Mouse (Mus musculus): Measurements from ENCODE around the gene Mrpl51. TPM values are rescaled to one million over a fixed set of nuclear protein-coding genes. Genes with fewer than 3 reads are reported as not detected.

Mrpl51 gene
- polyA plus RNA-seq, 1 experiment from 2014 or later: 217 TPM

DNA sequence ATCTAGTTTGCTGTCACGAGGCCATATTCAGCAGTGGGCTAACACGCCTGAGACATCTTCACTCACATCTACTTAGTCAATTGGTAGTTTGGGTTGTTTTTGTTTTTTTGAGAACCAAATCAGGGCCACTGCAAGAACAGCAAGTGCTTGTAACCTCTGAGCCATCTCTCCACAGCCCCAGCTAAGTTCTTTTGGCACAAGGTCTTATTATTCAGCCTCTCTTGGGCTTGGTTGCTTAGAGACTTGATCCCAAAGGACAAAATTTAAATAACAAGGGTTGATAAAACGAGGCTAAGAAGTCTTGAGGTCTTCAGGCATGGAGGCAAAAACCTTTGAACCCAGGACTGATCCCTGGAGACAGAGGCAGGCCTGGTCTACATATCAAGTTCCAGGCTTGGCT lies 4.7 kb downstream of the Mrpl51 start:
- ATAC-seq (ENCODE audit: low read depth) (no peak), DNase-seq (no peak)
- 78% methylated on average over 3 of the region's 3 CpGs for whole genome bisulfite sequencing (ENCODE audit: insufficient replicate concordance)
- peaks cover 14% of the 10 kb centered on the region for H3K4me1 ChIP-seq (replicated peaks)
- no peaks in the 10 kb centered on the region for H3K9me3 ChIP-seq (replicated peaks)
- H3K27me3 ChIP-seq: no peaks in the 10 kb centered on the region
- H3K9ac ChIP-seq: no peak overlapping the region
- no peak overlapping the region for H3K4me3 ChIP-seq (replicated peaks)
- peaks cover 25% of the 10 kb centered on the region for H3K36me3 ChIP-seq
- H3K4me2 ChIP-seq: no peak overlapping the region
- H3K27ac ChIP-seq: no peak overlapping the region

DNA sequence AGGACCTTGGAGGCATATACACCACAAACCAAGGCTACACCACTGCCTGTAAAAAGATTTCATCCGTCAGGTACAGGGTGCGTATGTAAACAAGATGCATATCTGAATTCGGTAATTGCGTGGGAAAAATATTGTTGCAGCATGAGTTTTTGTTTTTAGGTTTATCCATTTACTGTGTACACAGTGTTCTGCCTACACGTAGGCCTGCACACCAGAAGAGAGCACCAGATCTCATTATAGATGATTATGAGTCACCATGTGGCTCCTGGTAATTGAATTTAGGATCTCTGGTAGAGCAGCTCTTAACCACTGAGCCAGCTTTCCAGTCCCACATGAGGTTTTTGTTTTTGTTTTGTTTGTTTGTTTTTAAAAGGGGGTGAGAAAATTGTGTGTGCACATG lies 5.6 kb downstream of the Mrpl51 start:
- peaks cover 25% of the 10 kb centered on the region for H3K36me3 ChIP-seq
- no peak overlapping the region for H3K4me2 ChIP-seq
- no peaks in the 10 kb centered on the region for H3K9me3 ChIP-seq (replicated peaks)
- H3K4me3 ChIP-seq (replicated peaks): no peak overlapping the region
- H3K27me3 ChIP-seq: no peaks in the 10 kb centered on the region
- no peak for DNase-seq
- no peak overlapping the region for H3K9ac ChIP-seq
- no peak for ATAC-seq (ENCODE audit: low read depth)
- WGBS (ENCODE audit: insufficient replicate concordance): 85% methylated on average over 5 of the region's 5 CpGs
- peaks cover 14% of the 10 kb centered on the region for H3K4me1 ChIP-seq (replicated peaks)
- no peak overlapping the region for H3K27ac ChIP-seq

DNA sequence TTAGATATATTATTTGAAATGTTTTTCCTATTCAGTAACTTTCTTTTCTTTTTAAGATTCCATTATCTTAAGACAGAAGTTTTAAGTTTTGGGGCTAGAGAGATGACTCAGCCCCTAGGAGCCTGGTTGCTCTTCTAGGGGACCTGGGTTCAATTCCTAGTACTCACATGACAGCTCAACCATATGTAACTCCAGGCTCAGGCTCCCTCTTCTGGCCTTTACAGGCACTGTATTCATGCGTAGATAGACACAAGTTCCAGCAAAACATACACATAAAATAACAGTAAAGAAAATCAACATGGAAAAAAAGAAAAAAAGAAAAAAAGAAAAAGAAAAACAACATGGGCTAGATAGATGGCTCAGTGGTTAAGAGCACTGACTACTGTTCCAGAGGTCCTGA lies 18.8 kb downstream of the Mrpl51 start:
- Histone ChIP-seq H3K27me3 (peaks cover 29% of the 10 kb centered on the region), H3K9ac (no peak overlapping the region), H3K9me3 (replicated peaks) (no peaks in the 10 kb centered on the region), H3K4me2 (no peak overlapping the region), H3K4me1 (replicated peaks) (no peaks in the 10 kb centered on the region), H3K27ac (no peak overlapping the region), H3K36me3 (no peaks in the 10 kb centered on the region), H3K4me3 (replicated peaks) (no peak overlapping the region)
- DNase-seq (no peak), ATAC-seq (ENCODE audit: low read depth) (no peak)
- 62% methylated on average over 1 of the region's 1 CpGs for WGBS (ENCODE audit: insufficient replicate concordance)

DNA sequence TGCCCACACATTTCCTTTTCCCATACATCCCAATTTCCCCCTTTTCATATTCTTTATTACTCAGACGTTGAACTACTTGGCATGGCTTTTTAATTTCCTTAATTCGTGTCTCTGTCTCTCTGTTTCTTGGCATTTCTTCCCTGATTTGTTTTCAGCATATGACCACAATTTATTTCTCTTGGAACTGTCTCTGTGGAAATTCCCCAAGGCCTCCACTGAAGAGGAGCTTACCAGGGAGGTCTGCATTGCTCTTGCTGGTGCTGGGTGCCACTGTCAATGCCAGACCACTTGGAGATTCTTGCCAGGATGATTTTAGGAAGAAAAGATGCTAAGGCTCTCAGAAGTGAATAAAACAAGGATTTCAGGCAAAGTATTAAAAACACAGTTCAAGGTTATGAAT lies 21.0 kb downstream of the Mrpl51 start:
- Histone ChIP-seq H3K4me3 (replicated peaks) (no peak overlapping the region), H3K9ac (no peak overlapping the region), H3K4me2 (no peak overlapping the region), H3K27me3 (peaks cover 29% of the 10 kb centered on the region), H3K27ac (no peak overlapping the region), H3K9me3 (replicated peaks) (no peaks in the 10 kb centered on the region), H3K4me1 (replicated peaks) (peaks cover 16% of the 10 kb centered on the region), H3K36me3 (no peaks in the 10 kb centered on the region)
- 37% methylated on average over 2 of the region's 2 CpGs for WGBS (ENCODE audit: insufficient replicate concordance)
- DNase-seq (no peak), ATAC-seq (ENCODE audit: low read depth) (no peak)

DNA sequence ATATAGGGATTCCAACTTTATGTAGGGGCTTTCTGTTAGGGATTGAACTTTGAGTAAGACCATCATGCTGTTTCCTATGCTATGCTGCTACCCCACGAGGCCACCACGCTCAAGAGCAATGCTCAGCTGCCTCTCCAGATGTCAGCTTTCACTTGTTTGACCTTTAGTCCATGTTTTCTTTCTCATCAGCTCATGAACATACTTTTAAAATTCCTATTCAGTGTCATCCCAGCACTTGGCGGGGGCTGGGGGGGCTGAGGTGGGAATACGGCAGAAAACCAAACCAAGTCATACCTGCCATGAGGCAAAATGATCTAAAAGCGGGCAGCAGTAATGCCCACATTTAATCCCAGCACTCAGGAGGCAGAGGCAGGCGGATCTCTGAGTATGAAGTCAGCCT lies 21.5 kb downstream of the Mrpl51 start:
- 53% methylated on average over 6 of the region's 6 CpGs for WGBS (ENCODE audit: insufficient replicate concordance)
- no peaks in the 10 kb centered on the region for H3K36me3 ChIP-seq
- H3K9ac ChIP-seq: no peak overlapping the region
- H3K27me3 ChIP-seq: peaks cover 29% of the 10 kb centered on the region
- no peak overlapping the region for H3K27ac ChIP-seq
- no peak overlapping the region for H3K4me3 ChIP-seq (replicated peaks)
- no peak for DNase-seq
- no peak for ATAC-seq (ENCODE audit: low read depth)
- no peaks in the 10 kb centered on the region for H3K9me3 ChIP-seq (replicated peaks)
- no peak overlapping the region for H3K4me2 ChIP-seq
- H3K4me1 ChIP-seq (replicated peaks): peaks cover 16% of the 10 kb centered on the region

DNA sequence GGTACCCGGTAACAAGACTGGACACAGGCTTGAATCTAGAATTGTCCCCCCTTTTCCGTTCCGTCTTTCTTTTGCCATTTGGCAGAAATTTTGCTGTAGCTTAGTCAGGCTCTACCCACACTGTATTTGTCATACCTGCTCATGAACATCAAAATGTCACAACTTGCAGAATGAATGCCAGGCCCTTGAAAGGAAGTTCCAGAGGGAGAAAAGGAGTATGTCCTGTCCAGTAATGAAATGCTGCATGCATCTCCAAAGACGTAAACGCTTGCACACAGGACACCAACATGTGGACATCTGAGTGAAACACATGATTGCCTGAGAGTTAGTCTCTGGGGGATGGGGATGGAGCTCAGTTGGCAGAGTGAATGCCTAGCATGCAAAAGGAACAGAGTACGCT lies 22.1 kb downstream of the Mrpl51 start:
- peaks cover 16% of the 10 kb centered on the region for H3K4me1 ChIP-seq (replicated peaks)
- 71% methylated on average over 6 of the region's 6 CpGs for WGBS (ENCODE audit: insufficient replicate concordance)
- H3K36me3 ChIP-seq: no peaks in the 10 kb centered on the region
- no peak overlapping the region for H3K4me3 ChIP-seq (replicated peaks)
- no peak overlapping the region for H3K9ac ChIP-seq
- no peak overlapping the region for H3K27ac ChIP-seq
- DNase-seq (no peak), ATAC-seq (ENCODE audit: low read depth) (no peak)
- no peak overlapping the region for H3K4me2 ChIP-seq
- H3K9me3 ChIP-seq (replicated peaks): no peaks in the 10 kb centered on the region
- H3K27me3 ChIP-seq: peaks cover 29% of the 10 kb centered on the region

GRCm38 (mm10) chr6:125215148-125215954 lies 23.8 kb downstream of the Mrpl51 start, which contains the start of gene Vamp1:
TSS of gene Vamp1 (plus strand) at chr6:125215551.
- H3K36me3 ChIP-seq: no peaks in the 10 kb centered on the region
- H3K4me3 ChIP-seq (replicated peaks): peak within 1 kb of the TSS; percentile 79
- H3K9me3 ChIP-seq (replicated peaks): no peaks in the 10 kb centered on the region
- peaks cover 25% of the 10 kb centered on the region for H3K27me3 ChIP-seq
- H3K4me2 ChIP-seq: peak within 1 kb of the TSS; percentile 96
- peak within 1 kb of the TSS; percentile 86 for H3K9ac ChIP-seq
- under 1% methylated on average over 48 of the region's 48 CpGs for WGBS (ENCODE audit: insufficient replicate concordance)
- H3K27ac ChIP-seq: peak within 1 kb of the TSS; percentile 74
- peak; percentile 95 for ATAC-seq (ENCODE audit: low read depth)
- peaks cover 16% of the 10 kb centered on the region for H3K4me1 ChIP-seq (replicated peaks)
- DNase-seq: peak; percentile 90

DNA sequence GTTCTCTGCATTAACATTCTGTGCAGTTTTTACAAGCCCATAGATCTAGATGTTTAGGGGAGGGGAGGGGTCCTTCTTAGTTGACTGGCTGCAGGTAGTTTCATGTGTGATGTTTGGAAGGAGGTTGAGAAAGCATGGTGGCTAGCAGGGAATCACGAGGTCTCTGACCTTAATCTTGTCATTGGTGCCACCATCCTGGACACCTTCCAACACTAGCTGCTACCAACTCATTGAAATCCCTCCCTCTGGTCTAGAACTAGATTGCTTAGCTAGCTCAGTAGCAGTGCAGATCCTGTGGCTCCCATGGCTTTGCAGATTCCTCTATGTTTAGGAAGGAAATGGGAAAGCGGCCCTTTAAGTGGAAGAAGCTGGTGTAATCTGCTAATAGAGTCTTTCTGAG lies 25.3 kb downstream of the Mrpl51 start:
- H3K4me2 ChIP-seq: peak overlapping the region; percentile 96
- H3K27me3 ChIP-seq: peaks cover 21% of the 10 kb centered on the region
- 0 out of 2 replicates have a peak, but pooled peaks cover 4% of the 10 kb centered on the region for H3K36me3 ChIP-seq
- H3K9me3 ChIP-seq (replicated peaks): no peaks in the 10 kb centered on the region
- no peak for DNase-seq
- ATAC-seq (ENCODE audit: low read depth): no peak
- WGBS (ENCODE audit: insufficient replicate concordance): 58% methylated on average over 2 of the region's 2 CpGs
- H3K9ac ChIP-seq: peak overlapping the region; percentile 86; the same call in 1 of the 2 replicates
- peaks cover 16% of the 10 kb centered on the region for H3K4me1 ChIP-seq (replicated peaks)
- peak overlapping the region; percentile 79; the same call in 1 of the 2 replicates for H3K4me3 ChIP-seq (replicated peaks)
- no peak overlapping the region for H3K27ac ChIP-seq

DNA sequence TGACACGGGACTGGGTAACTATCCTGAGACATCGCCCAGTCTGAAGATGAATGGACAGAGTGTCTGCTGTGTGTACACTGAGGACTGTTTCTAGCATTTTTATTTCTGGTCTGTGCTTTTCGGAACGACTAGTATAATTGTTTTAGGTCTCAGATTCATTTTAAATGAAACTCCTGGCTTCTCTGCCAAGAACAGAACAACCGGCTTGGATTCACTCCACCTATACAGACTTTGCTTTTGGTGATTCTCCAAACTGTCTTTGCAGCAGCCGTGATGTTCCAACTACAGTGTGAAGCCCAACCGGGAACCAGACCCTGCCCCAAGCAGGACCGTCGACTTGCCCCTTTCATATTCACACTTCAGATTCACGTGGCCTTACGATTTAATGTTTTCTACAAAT lies 26.3 kb downstream of the Mrpl51 start:
- Histone ChIP-seq H3K4me3 (replicated peaks) (no peak overlapping the region), H3K9ac (no peak overlapping the region), H3K4me2 (no peak overlapping the region), H3K36me3 (0 out of 2 replicates have a peak, but pooled peaks cover 5% of the 10 kb centered on the region), H3K27me3 (peaks cover 13% of the 10 kb centered on the region), H3K27ac (no peak overlapping the region), H3K4me1 (replicated peaks) (peaks cover 16% of the 10 kb centered on the region), H3K9me3 (replicated peaks) (no peaks in the 10 kb centered on the region)
- DNase-seq: no peak
- 80% methylated on average over 11 of the region's 11 CpGs for WGBS (ENCODE audit: insufficient replicate concordance)
- ATAC-seq (ENCODE audit: low read depth): no peak

GRCm38 (mm10) chr6:125218963-125219362 lies 27.4 kb downstream of the Mrpl51 start:
- no peaks in the 10 kb centered on the region for H3K9me3 ChIP-seq (replicated peaks)
- H3K4me3 ChIP-seq (replicated peaks): no peak overlapping the region
- DNase-seq: peak; percentile 35
- no peak overlapping the region for H3K4me2 ChIP-seq
- H3K4me1 ChIP-seq (replicated peaks): peaks cover 16% of the 10 kb centered on the region
- WGBS (ENCODE audit: insufficient replicate concordance): 74% methylated on average over 4 of the region's 4 CpGs
- no peak overlapping the region for H3K27ac ChIP-seq
- ATAC-seq (ENCODE audit: low read depth): no peak
- H3K27me3 ChIP-seq: peaks cover 2% of the 10 kb centered on the region
- 0 out of 2 replicates have a peak, but pooled peaks cover 11% of the 10 kb centered on the region for H3K36me3 ChIP-seq
- no peak overlapping the region for H3K9ac ChIP-seq

DNA sequence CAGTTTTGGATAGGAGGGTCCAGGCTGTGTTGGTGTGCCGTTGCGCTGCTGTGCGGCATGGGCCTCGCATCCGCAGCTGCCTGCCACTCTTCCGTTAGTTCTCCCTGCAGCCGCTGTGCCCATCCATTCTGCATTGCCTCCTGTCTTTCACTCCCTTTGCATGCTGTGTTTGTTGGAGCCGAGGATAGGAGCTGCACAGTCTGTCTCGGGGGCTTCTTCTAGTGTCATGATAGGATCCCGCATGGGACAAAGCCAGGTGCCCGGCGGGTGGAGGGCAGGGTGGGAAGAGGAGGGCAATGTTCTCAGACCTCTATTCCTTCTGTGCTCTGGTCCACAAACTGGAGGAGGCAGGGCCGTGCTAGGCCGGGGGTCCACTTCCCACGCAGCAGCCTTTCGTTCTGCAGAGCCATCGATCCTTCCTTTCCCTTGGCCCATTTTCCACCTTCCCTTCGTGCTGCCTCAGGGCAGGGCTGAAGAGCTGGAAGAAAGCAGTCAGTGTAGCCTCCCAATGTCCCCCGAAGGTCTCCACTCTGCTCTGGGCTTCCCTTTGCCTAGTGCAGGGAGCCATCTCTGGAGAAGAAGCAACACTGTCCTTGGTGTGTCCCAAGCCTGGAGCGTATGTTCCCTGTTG lies 29.6 kb downstream of the Mrpl51 start:
- Histone ChIP-seq H3K9me3 (replicated peaks) (no peaks in the 10 kb centered on the region), H3K9ac (no peak overlapping the region), H3K27ac (no peak overlapping the region), H3K4me1 (replicated peaks) (peaks cover 10% of the 10 kb centered on the region), H3K36me3 (peaks cover 11% of the 10 kb centered on the region), H3K4me3 (replicated peaks) (no peak overlapping the region), H3K27me3 (no peaks in the 10 kb centered on the region), H3K4me2 (no peak overlapping the region)
- DNase-seq (no peak), ATAC-seq (ENCODE audit: low read depth) (no peak)
- 84% methylated on average over 20 of the region's 20 CpGs for WGBS (ENCODE audit: insufficient replicate concordance)

Data from liver, embryonic 13.5 days (tissue).